Mouse (Mus musculus): ENCODE results near the gene Naif1.
"Not testable (repeated sequence)": the region's sequence is repeated elsewhere in the genome, so short reads cannot be mapped to it uniquely, and the experiment has no call there.

Naif1 gene

DNA sequence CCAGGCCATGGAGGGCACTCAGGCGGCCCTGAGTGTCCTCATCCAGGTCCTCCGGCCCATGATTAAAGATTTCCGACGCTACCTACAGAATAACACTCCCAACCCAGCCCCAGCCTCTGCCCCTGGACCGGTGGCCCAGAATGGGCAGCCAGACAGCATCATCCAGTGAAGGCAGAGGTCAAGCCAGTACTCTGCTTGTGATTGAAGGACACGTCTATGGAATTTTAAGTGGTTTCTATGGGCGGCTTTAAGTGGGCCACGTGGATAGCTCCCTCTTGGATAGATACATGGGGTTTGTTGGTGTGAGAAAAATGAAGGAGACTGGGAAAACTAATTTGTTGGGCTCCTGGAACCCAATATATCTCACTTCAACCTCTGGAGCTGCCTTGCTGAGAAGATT, 4.8 kb downstream of the Naif1 start:
- no peak for DNase-seq (ENCODE audit: low spot score in 2 of 2)

DNA sequence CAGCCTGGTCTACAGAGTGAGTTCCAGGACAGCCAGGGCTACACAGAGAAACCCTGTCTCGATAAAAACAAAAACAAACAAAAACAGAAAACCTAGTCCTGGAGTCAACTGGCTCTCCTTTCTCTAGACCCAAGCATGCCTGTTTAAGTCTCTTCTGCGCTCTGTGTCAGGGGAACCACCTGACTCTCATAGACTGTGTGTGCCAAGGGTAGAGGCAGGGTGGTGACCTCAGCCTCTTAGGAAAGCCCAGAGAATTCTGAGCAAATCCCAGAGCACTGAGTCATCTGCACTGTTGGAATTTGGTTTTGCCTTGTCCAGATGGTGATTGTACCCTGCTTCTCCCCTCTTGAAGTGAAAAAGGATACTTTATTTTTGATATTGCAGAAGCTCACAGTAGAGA, 8.0 kb downstream of the Naif1 start:
- DNase-seq (ENCODE audit: low spot score in 2 of 2), result no peak

DNA sequence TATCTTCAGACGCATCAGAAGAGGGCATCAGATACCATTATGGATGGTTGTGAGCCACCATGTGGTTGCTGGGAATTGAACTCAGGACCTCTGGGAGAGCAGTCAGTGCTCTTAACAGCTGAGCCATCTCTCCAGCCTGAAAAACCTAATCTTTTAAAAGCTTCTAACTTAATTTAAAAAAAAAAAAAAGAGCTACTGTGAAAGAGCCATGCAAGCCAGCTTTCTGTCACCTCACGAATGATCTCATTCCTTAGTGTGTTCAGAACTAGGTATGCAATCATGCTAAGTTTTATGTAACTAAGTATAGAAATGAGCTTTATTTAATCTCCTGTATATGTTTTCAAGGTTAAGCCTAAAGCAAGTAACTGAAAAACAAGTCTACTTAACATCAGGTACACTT, 9.4 kb downstream of the Naif1 start:
- no peak for DNase-seq (ENCODE audit: low spot score in 2 of 2)

DNA sequence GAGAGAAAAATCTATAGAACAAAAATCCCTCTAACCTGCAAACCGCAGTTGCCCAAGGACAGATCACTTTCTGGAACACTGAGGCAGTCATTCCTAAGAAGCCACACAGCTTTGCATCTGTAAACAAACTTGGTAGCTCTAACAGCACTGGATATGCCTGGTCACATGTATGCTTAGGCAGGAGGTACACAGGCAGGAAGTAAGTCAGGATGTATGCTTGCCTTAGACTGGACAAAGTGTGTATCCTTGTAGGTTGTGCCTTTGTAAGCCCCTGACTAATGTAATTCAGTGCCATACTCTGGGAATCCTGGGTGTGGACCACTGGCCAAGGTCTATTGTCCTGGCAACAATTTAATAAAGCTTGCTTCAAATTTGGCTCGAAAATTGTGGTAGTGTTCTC, 13.5 kb downstream of the Naif1 start:
- DNase-seq (ENCODE audit: low spot score in 2 of 2), result no peak

DNA sequence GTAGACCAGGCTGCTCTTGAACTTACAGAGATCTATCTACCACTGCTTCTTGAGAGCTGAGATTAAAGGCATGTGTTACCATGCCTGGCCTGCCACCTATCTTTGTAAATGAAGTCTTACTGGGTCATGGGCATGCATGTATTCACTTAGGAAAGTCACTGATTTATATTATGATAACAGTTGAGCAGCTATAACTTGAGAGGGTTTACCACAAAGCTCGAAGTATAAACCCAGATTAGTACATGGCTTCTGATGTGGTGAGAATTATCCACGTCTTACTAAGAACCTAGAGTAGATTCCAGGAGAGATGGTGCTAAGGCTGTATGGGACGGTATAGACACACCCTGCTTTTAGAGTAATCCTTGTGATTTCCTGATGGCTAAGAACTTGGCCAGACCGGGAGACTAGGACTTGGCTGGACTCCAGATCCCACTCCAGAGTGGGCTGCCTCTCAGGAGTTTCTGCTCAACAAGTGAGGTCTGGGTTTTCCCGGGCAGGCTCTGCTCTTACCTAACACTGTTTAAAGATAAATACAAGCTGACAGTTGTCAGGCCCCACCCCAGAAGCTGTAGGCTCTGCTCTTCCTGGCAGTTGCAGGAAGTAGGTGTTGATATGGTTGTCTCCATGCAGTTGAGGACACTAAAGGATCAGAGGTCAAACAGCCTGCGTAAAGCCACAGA, 14.1 kb downstream of the Naif1 start:
- DNase-seq (ENCODE audit: low spot score in 2 of 2), result no peak

DNA sequence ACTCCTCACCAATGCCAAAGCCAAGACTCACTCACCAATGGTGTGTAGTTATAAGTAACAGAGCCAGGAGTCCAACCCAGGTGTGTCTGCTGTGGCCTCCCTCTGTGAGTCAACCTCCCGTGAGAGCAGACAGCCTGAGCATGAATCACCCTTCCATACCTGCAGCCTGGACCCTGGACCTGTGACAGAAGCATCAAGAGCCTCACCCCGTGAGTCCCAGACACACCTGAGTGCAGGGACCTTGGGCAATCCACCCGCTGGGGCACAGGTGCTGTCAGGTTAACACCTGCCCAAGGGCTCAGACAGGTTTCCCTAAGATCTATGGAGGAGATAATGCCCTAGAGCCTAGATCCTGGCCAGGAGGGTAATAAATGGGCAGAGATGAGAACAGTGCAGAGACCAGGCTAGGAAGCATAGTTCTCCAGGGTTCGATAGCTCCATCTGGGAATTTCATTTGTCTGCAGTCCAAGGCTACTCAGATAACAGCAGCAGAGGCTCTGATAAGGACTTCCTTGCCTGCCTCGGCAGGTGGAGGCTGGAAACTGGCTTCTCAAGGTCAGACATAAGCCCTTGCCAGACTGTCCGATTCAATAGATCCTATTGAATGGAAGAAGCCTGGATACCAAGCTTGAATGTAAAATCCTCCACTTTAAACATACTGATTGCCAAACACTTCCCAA, 20.9 kb downstream of the Naif1 start:
- no peak for DNase-seq (ENCODE audit: low spot score in 2 of 2)

DNA sequence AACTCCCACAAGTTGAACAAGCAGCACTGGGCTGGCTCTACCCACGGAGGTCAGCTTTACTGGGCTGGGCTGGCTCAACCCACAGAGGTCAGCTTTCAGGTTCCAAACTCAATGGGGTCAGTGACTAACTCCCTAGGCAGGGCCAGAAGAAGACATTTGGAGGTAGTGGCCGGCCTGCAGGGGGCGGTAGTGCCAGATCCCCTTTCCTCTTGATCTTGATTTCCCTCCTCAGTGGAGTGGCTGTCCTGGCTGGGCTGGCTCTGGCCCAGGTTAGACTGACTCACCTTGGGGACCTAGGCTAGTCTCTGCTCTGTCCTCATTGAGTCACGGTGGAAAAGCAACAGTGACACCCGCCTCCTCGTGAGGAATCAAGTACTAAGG, 21.4 kb downstream of the Naif1 start:
- no peak for DNase-seq (ENCODE audit: low spot score in 2 of 2)

DNA sequence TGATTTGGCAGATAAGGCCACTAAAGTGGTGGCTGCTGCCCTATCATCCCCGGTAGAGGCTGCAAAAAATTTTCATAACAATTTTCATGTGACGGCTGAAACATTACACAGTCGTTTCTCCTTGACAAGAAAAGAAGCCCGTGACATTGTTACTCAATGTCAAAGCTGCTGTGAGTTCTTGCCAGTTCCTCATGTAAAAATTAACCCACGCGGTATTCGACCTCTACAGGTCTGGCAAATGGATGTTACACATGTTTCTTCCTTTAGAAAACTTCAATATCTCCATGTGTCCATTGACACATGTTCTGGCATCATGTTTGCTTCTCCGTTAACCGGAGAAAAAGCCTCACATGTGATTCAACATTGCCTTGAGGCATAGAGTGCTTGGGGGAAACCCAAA, 25.1 kb downstream of the Naif1 start:
- DNase-seq (ENCODE audit: low spot score in 2 of 2), result not testable (repeated sequence)

DNA sequence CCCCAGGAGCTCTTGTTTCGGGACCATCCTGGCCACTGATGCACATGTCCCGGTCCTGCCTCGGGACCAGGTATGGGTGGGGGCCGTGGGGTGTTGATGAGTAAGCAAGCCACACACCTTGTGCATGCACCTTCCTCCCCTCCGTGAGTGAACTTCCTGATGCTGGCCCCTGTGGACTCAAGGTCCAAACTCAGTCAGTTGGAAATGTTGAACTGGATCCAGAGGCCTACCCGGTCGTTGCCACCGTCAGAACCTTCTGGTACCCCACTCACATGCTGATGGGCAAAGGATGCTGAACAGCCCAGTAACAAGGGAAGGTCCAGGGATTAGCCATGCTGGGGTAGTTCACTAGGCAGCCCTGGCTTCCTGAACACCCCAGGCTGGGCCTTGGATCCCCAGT, 32.1 kb downstream of the Naif1 start:
- no peak for DNase-seq (ENCODE audit: low spot score in 2 of 2)

DNA sequence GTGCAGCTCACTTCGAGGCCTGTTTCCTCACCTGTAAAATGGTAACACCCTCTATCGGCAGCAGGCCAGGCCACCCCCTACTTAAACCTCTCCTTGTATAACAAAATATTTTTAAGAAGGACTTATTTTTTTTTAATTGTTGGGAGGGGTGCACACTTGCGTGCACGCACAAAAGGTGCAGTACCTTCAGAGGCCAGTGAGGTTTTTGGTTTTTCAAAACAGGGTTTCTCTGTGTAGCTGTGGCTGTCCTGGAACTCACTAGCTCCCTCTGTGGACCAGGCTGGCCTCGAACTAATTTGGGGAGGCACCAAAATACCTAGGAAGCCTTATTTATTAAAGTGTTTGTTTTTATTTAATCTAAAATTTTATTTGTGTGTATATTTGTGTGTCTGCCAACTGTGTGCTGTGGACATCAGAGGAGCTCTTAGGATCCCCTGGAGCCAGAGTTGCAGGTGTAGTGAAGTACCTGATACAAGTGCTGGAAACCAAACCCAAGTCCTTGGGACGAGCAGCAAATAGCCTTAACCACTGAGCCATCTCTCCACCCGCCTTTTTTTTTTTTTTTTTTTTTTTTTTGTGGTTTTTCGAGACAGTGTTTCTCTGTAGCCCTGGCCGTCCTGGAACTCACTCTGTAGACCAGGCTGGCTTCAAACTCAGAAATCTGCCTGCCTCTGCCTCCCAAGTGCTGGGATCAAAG, 33.1 kb downstream of the Naif1 start:
- no peak for DNase-seq (ENCODE audit: low spot score in 2 of 2)

DNA sequence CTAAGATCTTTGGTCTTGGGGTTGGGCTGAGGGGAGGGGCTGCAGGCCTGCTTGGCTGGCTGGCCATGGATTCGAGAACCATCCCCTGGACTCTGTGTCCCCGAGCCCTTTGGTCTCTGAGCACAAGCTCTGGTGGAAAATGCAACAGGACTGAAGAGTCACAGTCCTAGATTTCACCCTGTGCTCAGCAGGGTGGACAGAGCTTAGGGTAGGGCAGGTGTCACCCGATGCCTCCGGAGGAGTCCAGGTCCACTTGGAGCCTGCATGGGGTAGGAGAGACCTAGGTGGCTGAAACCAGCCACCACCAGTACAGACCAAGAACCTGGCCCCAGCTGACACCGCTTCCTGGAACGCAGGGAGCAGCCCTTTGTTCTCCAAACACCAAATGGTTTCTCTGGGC, 34.7 kb downstream of the Naif1 start:
- no peak for DNase-seq (ENCODE audit: low spot score in 2 of 2)

DNA sequence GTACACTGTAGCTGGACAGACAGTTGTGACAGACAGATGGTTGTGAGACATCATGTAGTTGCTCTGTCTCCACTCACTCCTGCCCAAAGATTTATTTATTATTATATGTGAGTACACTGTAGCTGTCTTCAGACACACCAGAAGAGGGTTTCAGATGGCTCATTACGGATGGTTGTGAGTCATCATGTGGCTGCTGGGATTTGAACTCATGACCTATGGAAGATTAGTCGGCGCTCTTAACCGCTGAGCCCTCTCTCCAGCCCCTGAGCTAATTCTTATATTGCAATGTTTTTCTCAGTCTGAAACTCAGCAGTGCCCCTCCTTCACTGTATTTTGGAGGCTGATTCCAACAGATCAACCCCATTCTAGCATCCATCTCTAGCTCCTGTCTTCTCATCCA, 35.5 kb downstream of the Naif1 start:
- no peak for DNase-seq (ENCODE audit: low spot score in 2 of 2)

DNA sequence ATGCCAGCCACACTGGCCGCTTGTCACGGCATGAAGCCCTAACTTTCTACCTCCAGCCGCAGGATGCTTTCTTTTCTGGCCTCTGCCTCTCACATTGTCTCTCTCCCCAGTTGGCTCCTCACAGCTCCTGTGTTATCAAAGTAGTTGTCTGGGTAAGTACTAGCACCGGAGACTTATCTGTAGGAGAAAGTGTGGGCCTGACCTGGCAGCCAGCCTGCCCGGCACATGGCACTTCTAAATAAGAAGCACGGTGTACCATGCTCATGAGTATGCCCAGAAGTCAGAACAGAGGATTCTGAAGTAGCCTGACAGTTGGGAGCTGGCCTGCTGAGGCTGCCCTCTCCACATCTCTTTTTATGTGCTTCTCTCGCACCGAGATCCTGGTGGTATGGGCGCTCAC, 35.9 kb downstream of the Naif1 start:
- DNase-seq (ENCODE audit: low spot score in 2 of 2), result no peak

DNA sequence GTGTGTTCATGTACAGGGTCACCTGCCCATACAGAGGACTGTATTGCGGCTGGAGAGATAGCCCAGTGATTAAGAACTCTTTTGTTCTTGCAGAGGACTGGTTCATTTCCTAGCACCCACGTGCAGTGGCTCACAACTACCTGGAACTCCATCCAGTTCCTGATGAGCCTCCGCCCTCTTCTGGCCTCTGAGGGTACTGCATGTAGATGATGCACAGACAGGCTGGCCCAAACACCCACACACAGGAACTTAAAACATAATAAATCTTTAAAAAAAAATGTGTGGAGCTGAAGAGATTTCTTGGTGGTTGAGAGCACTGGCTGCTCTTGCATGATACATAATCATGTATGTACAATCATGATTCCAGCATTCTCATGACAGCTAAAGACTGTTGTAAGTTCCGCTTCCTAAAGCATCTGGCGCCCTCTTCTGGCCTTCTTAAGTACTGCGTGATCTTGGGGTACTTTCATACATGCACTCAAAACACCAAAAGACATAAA, 36.9 kb downstream of the Naif1 start:
- peak; percentile 85 to 88 for DNase-seq (ENCODE audit: low spot score in 2 of 2)

DNA sequence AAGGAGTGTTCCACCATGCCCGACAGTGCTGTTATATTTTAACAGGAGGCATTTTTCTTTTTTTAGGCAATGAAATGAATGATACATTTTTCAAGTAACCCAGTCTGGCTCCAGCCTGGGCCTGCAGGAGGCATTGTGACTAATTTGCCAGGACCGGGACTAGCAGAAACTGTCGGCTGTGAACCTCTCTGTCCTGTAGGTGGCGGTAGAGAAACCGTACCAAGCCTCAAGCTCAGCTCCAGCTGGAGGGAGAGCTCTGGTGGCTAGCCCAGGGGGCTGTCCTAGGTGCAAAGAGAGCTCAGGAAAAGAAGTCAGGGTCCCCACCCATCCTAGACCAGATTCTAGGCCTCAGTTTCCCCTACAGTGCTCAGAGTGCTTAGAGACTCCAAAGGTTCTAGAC, 38.4 kb downstream of the Naif1 start:
- DNase-seq (ENCODE audit: low spot score in 2 of 2), result peak; percentile 49 to 65

DNA sequence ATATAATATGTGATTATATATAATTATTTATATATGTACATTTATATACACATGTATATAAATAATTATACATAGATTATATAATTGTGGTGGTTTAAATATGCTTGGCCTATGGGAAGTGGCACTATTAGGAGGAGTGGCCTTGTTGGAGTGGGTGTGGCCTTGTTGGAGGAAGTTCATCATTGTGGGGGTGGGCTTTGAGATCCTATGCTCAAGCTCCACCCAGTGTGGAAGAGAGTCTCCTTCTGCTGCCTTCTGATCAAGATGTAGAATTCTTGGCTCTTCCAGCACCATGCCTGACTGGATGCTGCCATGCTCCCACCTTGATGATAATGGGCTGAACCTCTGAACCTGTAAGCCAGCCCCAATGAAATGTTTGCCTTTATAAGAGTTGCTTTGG, 40.5 kb downstream of the Naif1 start:
- not testable (repeated sequence) for DNase-seq (ENCODE audit: low spot score in 2 of 2)

DNA sequence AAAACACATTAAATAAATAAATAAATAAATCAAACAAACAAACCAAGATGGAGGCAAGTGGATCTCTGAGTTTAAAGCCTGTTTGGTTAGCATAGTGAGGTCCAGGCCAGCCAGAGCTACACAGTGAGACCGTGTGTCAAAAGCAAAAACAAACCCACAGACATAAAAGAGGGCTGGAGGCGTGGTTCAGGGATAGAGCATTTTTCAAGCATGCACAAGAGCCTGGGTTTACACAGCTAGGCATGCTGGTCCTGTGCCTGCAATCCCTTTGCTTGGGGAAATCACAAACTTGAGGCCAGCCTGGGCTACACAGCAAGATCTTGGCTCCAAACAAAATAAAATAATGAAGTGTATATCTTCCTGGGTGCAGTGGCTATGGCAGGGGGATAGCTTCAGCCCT, 42.4 kb downstream of the Naif1 start:
- no peak for DNase-seq (ENCODE audit: low spot score in 2 of 2)

DNA sequence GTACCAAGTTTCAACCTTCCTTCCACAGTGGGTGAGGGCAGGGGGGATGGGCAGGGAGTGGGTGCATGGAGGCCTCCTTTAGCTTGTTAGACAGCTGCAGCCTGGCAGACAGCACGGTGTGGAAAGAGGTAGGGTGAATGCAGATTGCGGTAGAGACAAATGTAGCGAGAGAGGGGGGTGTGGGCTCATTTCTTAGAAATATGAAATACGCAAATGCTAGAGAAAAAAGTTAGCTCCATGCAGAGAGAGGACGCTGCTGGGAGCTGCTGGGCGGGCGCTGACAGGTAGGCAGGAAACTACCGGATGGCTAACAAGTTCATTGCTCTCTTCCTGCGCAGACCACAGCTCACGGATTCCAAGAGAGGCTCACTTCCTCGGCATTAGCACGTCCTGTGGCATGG, 43.0 kb downstream of the Naif1 start:
- no peak for DNase-seq (ENCODE audit: low spot score in 2 of 2)

DNA sequence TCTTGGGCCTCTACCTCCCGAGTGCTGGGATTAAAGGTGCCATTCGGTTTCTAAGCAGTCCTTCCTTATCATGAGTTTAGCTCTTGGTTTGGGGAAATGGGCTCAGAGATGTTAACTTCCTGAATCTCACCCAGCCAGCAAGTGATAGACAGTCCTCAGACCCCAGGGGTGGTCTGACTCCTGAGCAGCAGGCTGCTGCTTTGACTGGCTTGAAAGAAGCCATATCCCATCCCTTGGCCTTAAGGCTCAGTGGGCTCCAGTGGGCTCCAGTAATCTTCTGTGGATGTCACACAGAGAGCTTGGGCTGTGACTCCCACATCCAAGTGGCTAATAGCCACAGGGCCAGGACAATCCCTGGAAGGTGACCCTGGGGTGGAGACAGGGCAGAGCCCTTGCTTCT, 44.3 kb downstream of the Naif1 start:
- no peak for DNase-seq (ENCODE audit: low spot score in 2 of 2)

DNA sequence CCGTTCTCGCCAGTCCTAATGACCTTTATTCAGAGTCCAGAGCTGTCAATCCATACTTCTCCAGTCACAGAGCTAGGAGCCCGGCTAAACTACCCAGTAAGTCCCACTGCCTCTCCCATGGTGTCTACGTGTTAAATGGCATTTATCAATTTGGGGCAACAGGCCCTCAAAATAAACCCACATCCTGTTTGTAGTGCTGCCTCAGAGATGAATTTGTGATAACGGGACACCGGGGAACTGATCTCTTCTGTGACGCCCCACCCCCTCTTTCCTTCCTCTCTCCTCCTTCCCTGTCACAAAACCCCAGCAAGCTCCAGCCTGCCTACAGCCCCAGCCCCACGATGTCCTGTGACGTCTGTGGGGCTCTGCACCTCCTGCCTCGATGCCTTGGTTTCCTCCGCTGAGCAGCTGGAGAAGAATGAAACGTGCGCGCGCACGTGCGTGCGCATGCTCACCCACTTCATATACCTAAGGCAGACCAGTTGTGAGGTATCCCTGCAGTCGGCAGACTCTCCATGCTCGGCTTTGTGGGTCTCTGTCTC, 45.0 kb downstream of the Naif1 start:
- DNase-seq (ENCODE audit: low spot score in 2 of 2), result no peak

DNA sequence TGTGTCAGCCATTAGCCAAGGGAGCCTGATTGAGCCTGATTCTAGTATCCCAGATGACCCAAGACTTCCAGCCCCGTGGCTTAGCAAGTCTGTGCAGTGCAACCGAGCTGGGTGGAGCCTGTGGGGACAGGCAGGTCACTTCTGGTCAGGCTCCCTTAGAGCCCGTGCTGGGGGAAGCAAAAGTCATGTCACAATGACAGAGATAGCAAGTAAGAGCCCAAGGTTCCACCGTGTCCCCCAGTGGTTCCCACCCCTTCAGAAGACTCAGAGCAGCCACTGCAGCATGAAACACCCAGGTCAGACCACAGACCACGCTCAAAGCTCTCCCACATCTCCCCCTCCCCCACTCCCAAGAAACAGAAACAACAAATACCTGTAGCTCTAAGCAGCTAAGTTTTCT, 45.9 kb downstream of the Naif1 start:
- no peak for DNase-seq (ENCODE audit: low spot score in 2 of 2)

DNA sequence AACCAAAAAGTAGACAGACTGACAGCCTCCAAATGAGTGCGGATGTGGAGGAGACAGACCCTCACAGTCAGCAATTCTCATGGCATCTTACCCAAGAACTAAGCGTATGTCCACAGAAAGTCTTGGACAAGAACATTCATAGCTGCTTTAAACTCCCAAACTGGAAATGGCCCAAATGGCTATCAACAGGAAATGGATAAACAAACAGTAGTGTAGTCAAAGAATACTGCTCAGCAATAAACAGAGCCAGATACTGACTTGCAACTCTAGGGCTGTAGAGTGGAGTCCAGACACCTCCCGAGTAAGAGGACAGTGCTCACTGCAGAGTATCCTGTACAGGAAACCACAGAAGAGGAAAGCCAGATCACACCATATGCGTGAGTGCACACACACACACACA, 49.1 kb downstream of the Naif1 start:
- DNase-seq (ENCODE audit: low spot score in 2 of 2), result no peak

DNA sequence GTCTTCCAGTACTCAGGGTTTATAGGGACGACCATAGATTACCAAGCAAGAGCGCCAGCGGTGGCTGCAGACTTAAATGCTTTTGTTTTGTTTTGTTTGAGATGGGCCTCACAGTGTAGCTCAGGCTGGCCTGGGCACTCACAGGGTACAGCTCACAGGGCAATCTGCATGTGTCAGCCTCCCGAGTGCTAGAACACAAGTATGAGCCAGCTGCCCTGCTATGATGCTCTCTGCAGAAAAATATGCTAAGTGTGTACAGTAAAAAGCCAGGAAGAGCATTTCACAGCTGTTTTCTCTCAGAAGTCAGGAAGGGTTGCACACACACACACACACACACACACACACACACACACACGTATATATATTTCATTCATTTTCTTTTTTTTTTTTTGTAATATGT, 50.2 kb downstream of the Naif1 start:
- no peak for DNase-seq (ENCODE audit: low spot score in 2 of 2)
